Mouse (Mus musculus) ES-E14 (cell line): Measurements from ENCODE around the gene Enah. TPM values are rescaled to one million over a fixed set of nuclear protein-coding genes. Genes with fewer than 3 reads are reported as not detected.

Experiments
- DNase-seq: peaks from one replicate; pipeline ENCODE4 v3.0.0-alpha.2; 2013; ENCODE audit warnings: low read depth, low spot score
- H3K27ac ChIP-seq: 2 replicates; pipeline ENCODE4 v1.5.1; 2012; ENCODE audit warnings: low read depth, mild to moderate bottlenecking, low read length, moderate library complexity, mixed read lengths; ENCODE audit not compliant: poor library complexity, insufficient read depth, severe bottlenecking
- H3K36me3 ChIP-seq: 2 replicates; pipeline ENCODE4 v1.6.1; 2012; ENCODE audit warnings: mild to moderate bottlenecking, low read length, moderate library complexity, mixed read lengths; ENCODE audit not compliant: control insufficient read depth, poor library complexity, insufficient read depth, severe bottlenecking
- H3K4me1 ChIP-seq, 2 experiments: fragments of 150-350 bp in 1 of 2; sonication (generic) in 1 of 2; 2 replicates each; pipeline ENCODE4 v1.6.1; 2012; ENCODE audit warnings: low read length in 2 of 2, mild to moderate bottlenecking in 1 of 2, mixed read lengths in 1 of 2; ENCODE audit not compliant: control insufficient read depth in 2 of 2, insufficient read depth in 2 of 2, poor library complexity in 1 of 2
- H3K4me3 ChIP-seq, 2 experiments: fragments of 150-350 bp in 1 of 2; sonication (generic) in 1 of 2; 2 replicates each; pipeline ENCODE4 v1.5.1; 2012; ENCODE audit warnings: low read length in 2 of 2, low read depth in 1 of 2, mild to moderate bottlenecking in 1 of 2, mixed read lengths in 1 of 2; ENCODE audit not compliant: insufficient read depth in 1 of 2, poor library complexity in 1 of 2, severe bottlenecking in 1 of 2
- H3K9ac ChIP-seq: 2 replicates; pipeline ENCODE4 v1.6.1; 2012; ENCODE audit warnings: low read depth, mild to moderate bottlenecking, low read length, mixed read lengths; ENCODE audit not compliant: poor library complexity, insufficient read depth, severe bottlenecking
- H3K9me3 ChIP-seq: fragments of 150-350 bp; sonication (generic); 2 replicates; pipeline ENCODE4 v1.6.1; 2012; ENCODE audit warnings: low read depth, mild to moderate bottlenecking, low read length; ENCODE audit not compliant: control insufficient read depth, insufficient read depth
- CHD2 ChIP-seq: IDR thresholded peaks from 2 replicates; pipeline ENCODE4 v1.6.1; 2014; ENCODE audit warnings: mild to moderate bottlenecking, low read depth, low read length, inconsistent platforms
- HCFC1 ChIP-seq: IDR thresholded peaks from 2 replicates; pipeline ENCODE4 v1.6.1; 2012; ENCODE audit warnings: low read length, inconsistent platforms, borderline replicate concordance; ENCODE audit not compliant: insufficient read depth
- MAFK ChIP-seq: IDR thresholded peaks from 2 replicates; pipeline ENCODE4 v1.6.1; 2014; ENCODE audit warnings: mild to moderate bottlenecking, low read depth, low read length, inconsistent platforms; ENCODE audit not compliant: insufficient read depth
- ZC3H11A ChIP-seq: IDR thresholded peaks from 2 replicates; pipeline ENCODE4 v1.6.1; 2012; ENCODE audit warnings: low read depth, mild to moderate bottlenecking, inconsistent platforms, low read length, borderline replicate concordance
- ZNF384 ChIP-seq: IDR thresholded peaks from 2 replicates; pipeline ENCODE4 v1.6.1; 2012; ENCODE audit warnings: low read depth, low read length, inconsistent platforms
- in situ Hi-C, 2 experiments: fragments of 600-800 bp; cut with MboI; formaldehyde crosslinking; loops; one replicate each; pipeline ENCODE4 v1.15.1; 2025; ENCODE audit warnings: low sequenced_read_pairs in 2 of 2, inconsistent platforms in 1 of 2; ENCODE audit not compliant: unreplicated experiment in 2 of 2
- total RNA-seq: library from RNA; depleted of rRNA; stranded (reverse); fragments of 300-350 nt; gene quantifications from 2 replicates; pipeline ENCODE4 v1.2.3, GENCODE M21; 2012

Gene Enah
- total RNA-seq, 1 experiment, result 331 TPM

DNA sequence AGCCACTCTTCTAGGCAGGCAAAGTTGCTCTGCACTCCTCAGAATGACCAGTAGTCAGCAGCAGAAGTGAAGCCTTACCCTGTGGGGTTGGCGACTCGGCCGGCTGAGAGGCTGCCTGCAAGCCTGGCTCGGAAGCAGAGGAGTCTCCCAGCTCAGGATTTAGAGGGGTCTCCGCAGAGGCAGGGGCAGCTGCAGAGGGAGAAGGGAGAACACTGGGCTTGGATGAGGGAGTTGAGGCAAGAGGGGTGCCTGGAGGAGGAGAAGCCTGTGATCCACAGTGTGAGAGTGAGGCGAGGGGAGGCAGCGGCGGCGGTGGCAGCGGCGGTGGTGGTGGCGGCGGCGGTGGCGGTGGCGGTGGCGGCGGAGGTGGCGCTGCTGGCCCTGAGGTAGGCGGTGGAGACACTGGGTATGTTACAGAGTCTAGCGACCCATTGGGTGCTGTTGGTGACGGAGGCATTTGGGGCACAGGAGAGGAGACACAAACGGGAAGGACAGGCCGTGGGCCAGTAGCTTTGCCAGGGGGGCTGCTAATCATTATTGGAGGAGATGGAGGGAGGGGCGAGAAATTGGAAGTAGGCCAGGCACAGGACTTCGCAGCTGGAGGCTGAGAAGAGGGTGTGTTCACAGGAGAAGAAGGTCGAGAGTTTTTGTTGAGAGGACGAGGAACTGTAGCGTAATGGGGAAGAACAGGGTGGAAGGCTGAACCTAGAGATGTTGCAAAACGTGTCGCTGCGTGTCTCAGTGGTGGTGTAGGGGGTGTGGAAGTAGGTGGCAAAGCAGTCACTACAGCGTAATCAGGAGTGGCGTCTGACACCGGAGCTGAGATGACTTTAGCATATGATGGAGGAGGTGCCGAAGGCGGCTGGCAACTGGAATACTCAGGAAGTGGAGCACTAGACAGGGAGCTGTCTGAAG, 98.0 kb downstream of the Enah start:
- TF ChIP-seq MAFK, result no peak
- TF ChIP-seq ZC3H11A, result no peak
- TF ChIP-seq HCFC1, result no peak
- TF ChIP-seq ZNF384, result no peak
- no peak for TF ChIP-seq CHD2
- H3K36me3 ChIP-seq, result peaks cover 20% of the 10 kb centered on the region; the same call in 1 of the 2 replicates

DNA sequence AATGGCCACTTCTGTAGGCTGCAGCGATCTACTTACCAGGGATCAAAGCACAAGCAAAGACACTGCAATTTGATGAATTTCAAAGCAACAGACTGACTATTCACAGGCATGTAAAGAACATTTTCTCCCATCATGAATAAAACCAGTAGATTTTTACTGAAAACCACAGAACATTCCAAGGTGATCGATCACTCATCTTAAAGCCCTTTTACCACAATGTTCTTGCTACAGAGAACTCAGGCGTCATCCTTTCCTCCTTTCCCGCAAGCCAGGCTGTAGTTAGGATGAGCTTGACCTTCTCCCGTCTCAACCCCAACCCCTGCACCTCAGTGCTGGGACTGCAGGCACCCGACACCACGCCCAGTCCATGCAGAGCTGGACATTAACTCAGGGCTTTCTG, 107.9 kb downstream of the Enah start:
- in situ Hi-C loops, result no loop called here
- no peak overlapping the region for H3K4me3 ChIP-seq
- 0 out of 4 replicates have a peak, but pooled peaks cover 0 to 2% of the 10 kb centered on the region in 2 experiments for H3K4me1 ChIP-seq
- DNase-seq, result no peak
- H3K9ac ChIP-seq, result no peak overlapping the region
- H3K36me3 ChIP-seq, result peaks cover 24% of the 10 kb centered on the region
- TF ChIP-seq MAFK (no peak), HCFC1 (no peak), CHD2 (no peak), ZC3H11A (no peak), ZNF384 (no peak)
- no peaks in the 10 kb centered on the region for H3K9me3 ChIP-seq
- H3K27ac ChIP-seq, result no peak overlapping the region

More for the DNA sequence above, 98.0 kb downstream of the Enah start:
- H3K9ac ChIP-seq, result peak overlapping the region; percentile 72; the same call in 1 of the 2 replicates
- H3K27ac ChIP-seq, result no peak overlapping the region
- peak overlapping the region; percentile 46 to 69 for H3K4me3 ChIP-seq
- in situ Hi-C loops, result no loop called here
- H3K9me3 ChIP-seq, result no peaks in the 10 kb centered on the region
- DNase-seq, result peak; percentile 40
- H3K4me1 ChIP-seq, result peaks cover 8 to 11% of the 10 kb centered on the region in 2 experiments; a peak in 1 of 4 replicates

DNA sequence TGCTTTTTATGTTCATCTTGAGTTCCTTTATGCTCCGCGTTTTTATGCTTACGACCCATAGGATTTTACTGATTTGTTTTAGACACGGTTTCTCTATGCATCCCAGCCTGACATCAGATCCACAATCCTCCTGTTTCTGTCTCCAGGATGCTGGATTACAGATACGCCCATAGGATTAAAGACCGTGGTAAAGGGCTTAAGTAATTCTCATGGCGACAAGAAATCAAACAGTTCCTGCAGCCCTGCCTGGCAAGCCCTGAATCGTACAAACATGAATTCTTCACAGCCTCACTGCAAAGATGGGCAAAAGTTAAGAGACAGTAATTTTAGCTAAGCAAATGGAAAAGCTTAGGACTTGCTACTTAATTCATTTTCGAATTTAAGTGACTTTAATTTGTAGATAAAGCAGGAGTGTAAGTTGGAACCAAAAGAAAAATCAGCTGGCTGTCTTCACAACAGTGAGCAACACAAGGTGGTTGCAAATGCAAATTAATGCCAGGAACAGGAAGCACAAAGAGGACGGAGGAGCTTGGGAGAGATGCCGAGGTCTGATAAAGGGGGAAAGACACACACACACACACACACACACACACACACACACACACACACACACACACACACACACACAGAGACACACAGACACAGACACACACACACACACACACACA, 118.0 kb downstream of the Enah start:
- peaks cover 26% of the 10 kb centered on the region for H3K36me3 ChIP-seq
- in situ Hi-C loops, result no loop called here
- TF ChIP-seq ZNF384 (no peak), MAFK (no peak), ZC3H11A (no peak), HCFC1 (no peak), CHD2 (no peak)
- peaks cover 3 to 6% of the 10 kb centered on the region in 2 experiments; a peak in 2 of 4 replicates for H3K4me1 ChIP-seq
- no peak for DNase-seq
- no peak overlapping the region for H3K9ac ChIP-seq
- no peak overlapping the region; the same call in 1 of the 2 replicates for H3K27ac ChIP-seq
- no peak overlapping the region for H3K4me3 ChIP-seq
- no peaks in the 10 kb centered on the region for H3K9me3 ChIP-seq

DNA sequence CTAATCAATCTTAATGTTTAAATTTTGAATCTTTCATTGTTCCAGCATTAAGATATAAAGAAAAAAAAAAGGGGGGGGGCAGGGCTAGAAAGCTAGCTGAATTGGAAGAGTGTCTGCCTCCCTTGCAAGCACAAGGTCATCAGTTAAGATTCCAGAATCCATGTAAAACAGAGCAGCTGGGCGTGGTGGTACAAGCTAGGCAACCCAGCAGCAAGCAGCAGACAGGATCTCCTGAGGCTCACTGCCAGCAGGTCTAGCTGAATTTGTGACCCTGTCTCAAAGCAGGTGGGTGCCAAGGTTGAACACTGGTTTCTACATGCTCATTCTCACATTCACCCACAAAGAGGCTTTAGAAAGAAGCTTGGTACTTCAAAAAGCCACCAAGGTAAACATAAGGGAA, 118.9 kb downstream of the Enah start:
- no peaks in the 10 kb centered on the region for H3K9me3 ChIP-seq
- TF ChIP-seq ZNF384 (no peak), HCFC1 (no peak), ZC3H11A (no peak), MAFK (no peak), CHD2 (no peak)
- in situ Hi-C loops, result no loop called here
- H3K9ac ChIP-seq, result no peak overlapping the region
- H3K4me3 ChIP-seq, result no peak overlapping the region
- no peak for DNase-seq
- no peak overlapping the region for H3K27ac ChIP-seq
- H3K36me3 ChIP-seq, result peaks cover 18% of the 10 kb centered on the region
- H3K4me1 ChIP-seq, result peaks cover 3 to 7% of the 10 kb centered on the region in 2 experiments; a peak in 3 of 4 replicates
